Mouse (Mus musculus) ES-E14 (cell line): Measurements from ENCODE around the gene Aff1.

Source experiments
- CHD2 ChIP-seq: IDR thresholded peaks from 2 replicates; pipeline ENCODE4 v1.6.1; 2014; ENCODE audit warnings: mild to moderate bottlenecking, low read depth, low read length, inconsistent platforms
- MAFK ChIP-seq: IDR thresholded peaks from 2 replicates; pipeline ENCODE4 v1.6.1; 2014; ENCODE audit warnings: mild to moderate bottlenecking, low read depth, low read length, inconsistent platforms; ENCODE audit not compliant: insufficient read depth

DNA sequence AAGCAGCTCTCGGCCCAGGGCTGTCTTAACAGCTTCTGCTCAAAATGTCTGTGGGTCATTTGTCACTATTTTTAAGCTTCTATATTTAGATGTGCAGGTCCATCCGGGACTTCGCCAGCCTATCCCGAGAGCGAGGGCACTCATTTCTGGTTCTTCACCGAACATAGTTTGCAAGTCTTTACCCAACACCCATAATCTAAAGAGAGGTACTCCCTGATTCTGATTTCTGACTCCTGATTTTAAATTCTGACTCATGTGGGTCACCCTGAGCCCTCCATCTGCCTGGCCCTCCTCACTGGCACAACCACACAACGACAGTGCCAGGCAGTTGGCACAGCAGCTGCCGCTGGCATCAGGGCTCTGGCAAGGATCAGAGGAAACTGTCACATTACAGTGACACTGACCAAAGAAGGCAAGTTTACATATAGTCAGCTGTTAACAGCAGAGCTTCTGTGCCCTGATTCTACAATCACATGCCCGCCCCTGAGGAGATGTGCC is 97.5 kb downstream of the Aff1 start:
- TF ChIP-seq CHD2 (no peak), MAFK (no peak)
